Mouse (Mus musculus) ES-E14 (cell line): Measurements from ENCODE around the gene Nudt3. TPM values are rescaled to one million over a fixed set of nuclear protein-coding genes. Genes with fewer than 3 reads are reported as not detected.
A peak's percentile ranks its signal among the peaks of the same experiment; 100 is the strongest.

ENCODE experiments used
- DNase-seq: peaks from one replicate; pipeline ENCODE4 v3.0.0-alpha.2; 2013; ENCODE audit warnings: low read depth, low spot score
- H3K27ac ChIP-seq: 2 replicates; pipeline ENCODE4 v1.5.1; 2012; ENCODE audit warnings: low read depth, mild to moderate bottlenecking, low read length, moderate library complexity, mixed read lengths; ENCODE audit not compliant: poor library complexity, insufficient read depth, severe bottlenecking
- H3K36me3 ChIP-seq: 2 replicates; pipeline ENCODE4 v1.6.1; 2012; ENCODE audit warnings: mild to moderate bottlenecking, low read length, moderate library complexity, mixed read lengths; ENCODE audit not compliant: control insufficient read depth, poor library complexity, insufficient read depth, severe bottlenecking
- H3K4me1 ChIP-seq, 2 experiments: fragments of 150-350 bp in 1 of 2; sonication (generic) in 1 of 2; 2 replicates each; pipeline ENCODE4 v1.6.1; 2012; ENCODE audit warnings: low read length in 2 of 2, mild to moderate bottlenecking in 1 of 2, mixed read lengths in 1 of 2; ENCODE audit not compliant: control insufficient read depth in 2 of 2, insufficient read depth in 2 of 2, poor library complexity in 1 of 2
- H3K4me3 ChIP-seq, 2 experiments: fragments of 150-350 bp in 1 of 2; sonication (generic) in 1 of 2; 2 replicates each; pipeline ENCODE4 v1.5.1; 2012; ENCODE audit warnings: low read length in 2 of 2, low read depth in 1 of 2, mild to moderate bottlenecking in 1 of 2, mixed read lengths in 1 of 2; ENCODE audit not compliant: insufficient read depth in 1 of 2, poor library complexity in 1 of 2, severe bottlenecking in 1 of 2
- H3K9ac ChIP-seq: 2 replicates; pipeline ENCODE4 v1.6.1; 2012; ENCODE audit warnings: low read depth, mild to moderate bottlenecking, low read length, mixed read lengths; ENCODE audit not compliant: poor library complexity, insufficient read depth, severe bottlenecking
- H3K9me3 ChIP-seq: fragments of 150-350 bp; sonication (generic); 2 replicates; pipeline ENCODE4 v1.6.1; 2012; ENCODE audit warnings: low read depth, mild to moderate bottlenecking, low read length; ENCODE audit not compliant: control insufficient read depth, insufficient read depth
- CHD2 ChIP-seq: IDR thresholded peaks from 2 replicates; pipeline ENCODE4 v1.6.1; 2014; ENCODE audit warnings: mild to moderate bottlenecking, low read depth, low read length, inconsistent platforms
- HCFC1 ChIP-seq: IDR thresholded peaks from 2 replicates; pipeline ENCODE4 v1.6.1; 2012; ENCODE audit warnings: low read length, inconsistent platforms, borderline replicate concordance; ENCODE audit not compliant: insufficient read depth
- MAFK ChIP-seq: IDR thresholded peaks from 2 replicates; pipeline ENCODE4 v1.6.1; 2014; ENCODE audit warnings: mild to moderate bottlenecking, low read depth, low read length, inconsistent platforms; ENCODE audit not compliant: insufficient read depth
- ZC3H11A ChIP-seq: IDR thresholded peaks from 2 replicates; pipeline ENCODE4 v1.6.1; 2012; ENCODE audit warnings: low read depth, mild to moderate bottlenecking, inconsistent platforms, low read length, borderline replicate concordance
- ZNF384 ChIP-seq: IDR thresholded peaks from 2 replicates; pipeline ENCODE4 v1.6.1; 2012; ENCODE audit warnings: low read depth, low read length, inconsistent platforms
- in situ Hi-C, 2 experiments: fragments of 600-800 bp; cut with MboI; formaldehyde crosslinking; loops; one replicate each; pipeline ENCODE4 v1.15.1; 2025; ENCODE audit warnings: low sequenced_read_pairs in 2 of 2, inconsistent platforms in 1 of 2; ENCODE audit not compliant: unreplicated experiment in 2 of 2
- total RNA-seq: library from RNA; depleted of rRNA; stranded (reverse); fragments of 300-350 nt; gene quantifications from 2 replicates; pipeline ENCODE4 v1.2.3, GENCODE M21; 2012; rRNA removed

The Nudt3 gene
- total RNA-seq: 79.9 and 97.9 TPM in 2 replicates

GRCm38 (mm10) chr17:27623360-27624326 is at the start of gene Nudt3:
Gene Nudt3, minus strand, starts transcription at chr17:27623495.
- Histone ChIP-seq H3K4me3 (peak within 1 kb of the TSS; percentile 64 to 87), H3K27ac (peak within 1 kb of the TSS; percentile 72), H3K9me3 (no peaks in the 10 kb centered on the region), H3K9ac (peak within 1 kb of the TSS; percentile 94), H3K36me3 (no peaks in the 10 kb centered on the region; the same call in 1 of the 2 replicates), H3K4me1 (peaks cover 6 to 11% of the 10 kb centered on the region in 2 experiments)
- in situ Hi-C loops: no loop called here
- no peak for DNase-seq
- TF ChIP-seq ZC3H11A (no peak), ZNF384 (no peak), CHD2 (no peak), HCFC1 (no peak), MAFK (no peak)

DNA sequence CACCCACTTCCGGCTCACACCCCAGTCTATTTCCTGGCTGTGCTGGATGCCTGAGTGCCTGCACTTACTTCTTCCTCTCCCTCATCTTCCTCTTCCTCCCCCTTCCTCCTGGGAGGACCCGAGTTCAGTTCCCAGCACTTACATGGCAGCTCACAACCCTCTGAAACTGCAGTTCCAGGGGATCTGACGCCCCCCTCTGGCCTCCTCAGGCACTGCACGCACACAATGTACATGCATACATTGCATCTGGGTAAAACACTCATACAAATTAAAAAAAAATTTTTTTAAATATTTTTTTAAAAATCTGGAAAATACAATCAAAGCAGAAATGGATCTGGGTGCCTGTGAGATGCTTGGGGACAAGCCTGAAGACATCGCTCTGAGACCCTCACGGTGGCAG is 48.4 kb upstream of the Nudt3 start:
- Histone ChIP-seq H3K27ac (peak overlapping the region; percentile 68; the same call in 1 of the 2 replicates), H3K9me3 (no peaks in the 10 kb centered on the region), H3K9ac (no peak overlapping the region), H3K4me1 (peaks cover 4 to 24% of the 10 kb centered on the region in 2 experiments; a peak in 3 of 4 replicates), H3K36me3 (no peaks in the 10 kb centered on the region), H3K4me3 (no peak overlapping the region)
- no peak for DNase-seq
- no peak for TF ChIP-seq ZNF384
- no peak for TF ChIP-seq HCFC1
- TF ChIP-seq MAFK: no peak
- no peak for TF ChIP-seq ZC3H11A
- TF ChIP-seq CHD2: no peak
- in situ Hi-C loops: no loop called here

DNA sequence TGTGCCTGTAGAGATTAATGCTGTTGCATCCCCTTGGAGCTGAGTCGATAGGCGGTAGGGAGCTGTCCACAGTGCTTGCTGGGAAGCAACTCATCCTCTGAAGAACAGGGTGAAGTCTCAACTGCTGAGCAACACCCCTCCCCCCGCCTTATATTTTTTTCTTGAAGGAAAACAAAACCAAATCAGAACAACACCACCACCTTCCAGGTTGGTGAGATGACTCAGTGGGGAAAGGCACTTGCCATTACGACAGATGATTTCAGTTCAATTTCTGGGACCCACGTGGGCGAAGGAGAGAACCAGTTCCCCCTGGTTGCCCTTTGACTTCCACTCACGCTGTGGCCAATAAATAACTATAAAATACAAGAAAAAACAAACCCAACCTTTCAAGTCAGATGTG is 35.5 kb upstream of the Nudt3 start:
- TF ChIP-seq CHD2: no peak
- no peak for TF ChIP-seq ZC3H11A
- no peak for TF ChIP-seq ZNF384
- no peak for TF ChIP-seq HCFC1
- no peak for TF ChIP-seq MAFK
- in situ Hi-C loops: no loop called here
- H3K4me1 ChIP-seq: peaks cover 0 to 9% of the 10 kb centered on the region in 2 experiments; a peak in 1 of 4 replicates
- no peak overlapping the region for H3K9ac ChIP-seq
- no peak overlapping the region for H3K4me3 ChIP-seq
- no peaks in the 10 kb centered on the region for H3K36me3 ChIP-seq
- no peak for DNase-seq
- H3K27ac ChIP-seq: no peak overlapping the region
- H3K9me3 ChIP-seq: no peaks in the 10 kb centered on the region

DNA sequence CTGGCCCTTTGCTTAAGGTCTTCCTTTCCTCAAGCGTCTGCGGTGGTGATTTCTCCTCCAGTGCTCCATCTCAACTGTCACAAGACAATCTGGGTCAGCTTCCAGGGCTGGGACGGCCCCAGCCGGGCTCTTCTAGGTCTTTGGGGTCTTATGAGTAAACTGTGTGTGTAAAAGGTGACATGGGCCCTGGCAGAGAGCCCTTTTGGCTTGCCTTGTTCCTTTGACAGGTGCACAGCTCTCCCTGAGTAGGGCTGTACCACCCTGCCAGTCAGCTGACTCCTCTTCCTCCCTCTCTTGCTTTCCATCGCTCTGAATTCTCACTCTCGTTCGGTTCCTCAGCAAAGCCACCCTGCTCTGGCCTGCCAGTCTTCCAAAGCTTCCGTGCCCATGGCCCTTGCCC is 33.8 kb upstream of the Nudt3 start:
- DNase-seq: no peak
- no peak overlapping the region for H3K4me3 ChIP-seq
- H3K9me3 ChIP-seq: no peaks in the 10 kb centered on the region
- H3K27ac ChIP-seq: no peak overlapping the region
- in situ Hi-C loops: no loop called here
- no peaks in the 10 kb centered on the region for H3K36me3 ChIP-seq
- H3K9ac ChIP-seq: no peak overlapping the region
- TF ChIP-seq CHD2: no peak
- TF ChIP-seq ZC3H11A: no peak
- no peak for TF ChIP-seq HCFC1
- no peak for TF ChIP-seq MAFK
- TF ChIP-seq ZNF384: no peak
- peaks cover 0 to 15% of the 10 kb centered on the region in 2 experiments; a peak in 1 of 4 replicates for H3K4me1 ChIP-seq
